Mouse (Mus musculus): ENCODE results near the gene Optc.

The Optc gene

DNA sequence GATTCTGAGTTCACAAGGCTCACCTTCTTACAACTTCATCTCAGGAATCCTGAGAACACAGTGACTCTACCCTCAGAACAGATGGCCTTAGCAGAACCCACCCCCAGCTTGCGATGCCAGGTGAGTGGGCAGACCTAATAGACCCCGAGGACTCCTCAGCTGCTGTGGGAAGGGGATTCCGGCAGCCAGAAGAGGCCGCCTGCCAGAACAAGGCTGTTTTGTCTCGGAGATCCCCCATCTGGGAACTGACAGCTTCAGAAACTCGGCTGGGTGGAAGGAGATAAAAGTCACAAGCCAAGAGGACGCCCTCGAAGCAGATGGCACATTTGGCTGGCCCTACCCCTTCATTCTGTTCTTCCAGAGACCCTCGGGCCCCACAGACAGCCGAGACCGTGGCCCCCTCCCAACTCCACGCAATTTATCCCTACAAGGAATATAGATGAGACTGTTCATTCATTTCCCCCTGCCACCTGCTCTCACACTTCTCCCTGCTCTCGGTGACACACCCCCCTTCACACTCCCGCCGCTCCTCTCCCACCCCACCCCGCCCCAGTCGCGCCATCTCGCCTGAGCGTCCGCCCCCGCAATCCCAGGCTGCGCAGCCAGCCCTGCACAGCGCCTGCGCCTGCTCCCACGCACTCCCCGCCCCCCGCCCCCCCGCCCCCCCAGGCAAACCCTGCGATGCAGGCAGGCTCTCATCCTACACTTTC is at the start of gene Optc:
TSS of gene Optc (minus strand) at position 51 of the 710 bp plus-strand sequence.
- DNase-seq (ENCODE audit: low read depth, low spot score) = no peak

DNA sequence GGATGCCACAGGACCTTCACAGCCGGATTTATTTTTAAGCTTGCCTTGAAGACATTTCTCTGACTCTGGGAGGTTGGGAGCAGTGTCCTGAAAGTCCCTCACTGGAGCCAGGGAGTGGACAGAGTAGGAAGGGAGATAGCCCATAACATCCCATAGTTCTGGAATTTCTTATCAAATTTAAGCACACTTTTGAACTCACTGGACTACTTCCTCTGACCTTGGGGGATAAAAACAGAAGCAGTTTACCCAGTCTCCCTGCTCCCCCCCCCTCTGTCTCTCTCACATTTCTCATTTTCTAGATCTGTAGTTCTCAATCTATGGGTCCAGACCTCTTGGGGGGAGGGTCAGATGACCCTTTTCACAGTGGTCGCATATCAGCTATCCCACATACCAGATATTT is 46.2 kb upstream of the Optc start:
- no peak for DNase-seq (ENCODE audit: low read depth, low spot score)

- DNase-seq (ENCODE audit: low read depth, low spot score) = no peak
Observed at GRCm38 (mm10) chr1:133953261-133953742, 45.5 kb upstream of the Optc start.

DNA sequence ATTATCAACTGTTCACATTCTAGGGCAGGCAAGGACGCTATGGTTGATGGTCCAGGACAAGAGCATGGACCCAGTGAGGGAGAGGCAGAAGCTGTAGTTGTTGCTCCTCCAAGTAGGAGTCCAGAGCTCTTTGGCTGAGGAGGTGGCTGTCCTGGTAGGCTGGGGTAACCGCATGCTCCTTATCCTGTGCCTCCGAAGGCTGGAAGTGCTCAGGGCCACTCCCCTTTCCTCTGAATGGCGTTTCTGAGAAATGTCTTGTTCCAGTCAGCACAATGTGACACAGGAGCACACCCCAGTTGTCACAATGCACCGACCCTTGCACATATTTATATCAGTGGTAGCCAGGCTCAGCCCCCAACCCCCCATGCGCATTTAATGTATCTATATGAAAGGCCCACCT is 43.8 kb upstream of the Optc start:
- DNase-seq (ENCODE audit: low read depth, low spot score) = no peak

DNA sequence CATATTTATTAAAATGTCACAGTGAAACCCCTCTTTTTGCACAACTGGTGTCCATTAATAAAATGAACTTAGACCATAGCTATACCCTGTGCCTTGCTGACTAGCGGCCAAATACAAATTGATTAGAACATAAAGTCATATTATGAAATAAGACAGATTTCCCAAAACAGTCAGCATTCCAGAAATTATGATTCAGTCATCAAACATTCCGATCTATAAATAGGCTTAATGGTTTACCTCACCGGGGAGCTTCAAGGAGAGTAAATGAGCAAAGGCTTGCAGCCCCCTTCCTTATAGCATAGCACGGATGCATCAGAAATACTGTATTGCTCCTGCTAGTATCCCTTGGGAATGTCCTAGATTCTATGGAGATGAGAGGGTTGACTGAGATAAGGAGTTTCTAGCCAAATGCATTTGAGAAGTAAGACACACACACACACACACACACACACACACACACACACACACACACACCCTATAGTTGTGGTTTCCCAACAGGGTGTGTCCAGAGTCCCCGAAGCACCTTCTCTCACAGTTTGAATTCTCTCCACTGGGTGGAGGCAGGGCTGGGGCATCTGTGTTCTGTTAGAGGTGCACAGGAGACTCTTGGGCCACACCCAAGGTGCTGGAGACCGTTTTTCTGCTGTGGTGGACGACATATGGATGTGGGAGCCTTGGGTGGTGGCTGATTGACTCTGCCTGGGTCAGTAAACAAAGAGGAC is 42.4 kb upstream of the Optc start:
- no peak for DNase-seq (ENCODE audit: low read depth, low spot score)

DNA sequence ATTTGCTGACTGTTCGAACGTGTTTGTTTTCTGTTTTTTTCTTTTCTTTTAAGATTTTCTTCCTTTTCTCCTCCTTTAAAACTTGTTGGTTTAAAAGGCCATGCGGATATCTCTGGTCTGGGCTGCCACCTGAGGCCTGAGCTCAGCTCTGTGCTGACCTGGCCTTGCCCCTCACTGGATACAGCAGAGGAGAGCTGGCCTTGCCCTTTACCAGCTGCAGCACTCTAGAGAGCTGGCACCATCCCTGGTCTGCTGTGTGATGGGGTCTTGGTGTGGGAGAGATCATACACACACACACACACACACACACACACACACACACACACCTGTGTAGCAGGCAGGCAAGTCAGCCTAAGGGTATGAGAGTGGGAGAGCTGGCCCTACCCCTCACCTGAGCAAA is 37.3 kb upstream of the Optc start:
- no peak for DNase-seq (ENCODE audit: low read depth, low spot score)

GRCm38 (mm10) chr1:133941904-133942303 is 34.1 kb upstream of the Optc start:
- no peak for DNase-seq (ENCODE audit: low read depth, low spot score)

GRCm38 (mm10) chr1:133941158-133941860 is 33.5 kb upstream of the Optc start:
- DNase-seq (ENCODE audit: low read depth, low spot score) = no peak

GRCm38 (mm10) chr1:133940481-133941092 is 32.8 kb upstream of the Optc start:
- DNase-seq (ENCODE audit: low read depth, low spot score) = no peak

DNA sequence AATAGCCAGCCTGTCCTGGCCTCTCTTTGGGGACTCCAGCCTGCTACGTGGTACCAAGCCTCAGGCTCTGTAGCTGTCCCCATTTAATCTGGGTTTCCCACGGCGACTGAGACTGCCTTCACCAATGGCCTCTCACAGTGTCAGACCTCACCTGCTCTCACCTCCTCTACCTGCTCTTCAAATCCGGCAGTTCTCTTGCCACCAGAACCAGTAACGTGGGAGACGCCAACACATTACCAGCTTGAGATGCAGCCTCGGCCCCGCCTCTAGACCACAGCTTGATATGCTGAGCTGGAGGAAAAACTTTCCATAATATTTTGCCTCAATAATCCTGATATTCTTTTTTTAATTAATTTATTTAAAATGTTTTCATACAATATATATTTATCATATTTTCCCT is 31.9 kb upstream of the Optc start:
- DNase-seq (ENCODE audit: low read depth, low spot score) = no peak

DNA sequence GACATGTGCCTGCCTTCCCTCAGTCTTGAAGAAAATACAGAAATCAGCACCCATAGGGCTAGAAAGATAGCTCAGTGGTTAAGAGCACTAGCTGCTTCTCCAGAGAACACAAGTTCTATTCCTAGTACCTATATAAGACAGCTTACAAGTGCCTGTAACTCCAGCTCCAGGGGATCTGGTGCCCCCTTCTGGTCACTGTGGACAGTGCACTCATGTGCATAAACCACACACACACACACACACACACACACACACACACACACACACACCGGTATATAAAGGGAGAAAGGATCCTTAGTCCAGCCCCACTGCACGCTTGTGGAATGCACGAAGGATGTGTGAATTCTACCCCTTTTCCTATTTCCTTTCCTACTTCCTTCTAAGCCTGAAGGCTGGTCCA is 28.4 kb upstream of the Optc start:
- DNase-seq (ENCODE audit: low read depth, low spot score) = no peak

- no peak for DNase-seq (ENCODE audit: low read depth, low spot score)
Observed at GRCm38 (mm10) chr1:133934354-133934963, 26.7 kb upstream of the Optc start.

- no peak for DNase-seq (ENCODE audit: low read depth, low spot score)
Observed at GRCm38 (mm10) chr1:133933301-133934195, 25.7 kb upstream of the Optc start.

GRCm38 (mm10) chr1:133929980-133930379 is 22.2 kb upstream of the Optc start:
- no peak for DNase-seq (ENCODE audit: low read depth, low spot score)

DNA sequence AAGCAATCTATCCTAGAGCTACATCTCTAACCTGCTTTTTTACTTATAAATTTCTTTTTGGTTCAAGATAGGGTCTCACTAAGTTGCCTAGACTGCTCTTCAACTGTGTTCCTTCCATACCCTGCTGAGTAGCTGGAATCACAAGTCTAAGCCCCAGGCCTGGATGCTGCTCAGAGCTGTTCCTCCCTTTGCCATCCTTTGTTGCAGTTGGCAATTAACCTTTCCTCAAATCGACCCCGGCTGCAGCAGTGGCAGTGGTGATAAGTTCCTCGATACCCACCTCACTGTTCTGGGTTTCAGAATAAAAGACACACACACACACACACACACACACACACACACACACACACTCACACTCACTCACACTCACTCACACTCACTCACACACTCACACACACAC is 17.4 kb upstream of the Optc start:
- DNase-seq (ENCODE audit: low read depth, low spot score) = no peak

GRCm38 (mm10) chr1:133924141-133924875 is 16.5 kb upstream of the Optc start:
- no peak for DNase-seq (ENCODE audit: low read depth, low spot score)

DNA sequence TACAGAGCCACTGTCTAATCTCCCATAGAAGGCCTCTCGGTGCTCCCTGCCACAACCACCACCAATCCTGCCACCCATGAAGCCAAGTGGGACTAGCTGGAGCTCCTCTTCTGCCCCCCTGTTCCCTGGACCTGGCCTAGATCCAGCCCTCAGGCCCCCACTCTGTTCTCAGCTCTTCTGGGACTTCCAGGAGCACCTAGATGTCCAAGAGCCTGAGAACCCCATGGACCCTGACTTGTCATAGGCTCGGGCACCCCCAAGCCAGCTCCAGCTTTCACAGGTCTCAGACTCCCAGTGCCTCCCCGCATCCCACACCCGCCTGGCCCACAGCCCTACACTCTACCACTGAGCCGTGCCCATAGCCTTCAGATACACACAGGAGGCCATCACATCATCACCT is 15.3 kb upstream of the Optc start:
- no peak for DNase-seq (ENCODE audit: low read depth, low spot score)

GRCm38 (mm10) chr1:133921304-133921751 is 13.5 kb upstream of the Optc start, which contains the start of gene Prelp:
Prelp (minus strand) TSS chr1:133921414.
- DNase-seq (ENCODE audit: low read depth, low spot score) = no peak

- no peak for DNase-seq (ENCODE audit: low read depth, low spot score)
Observed at GRCm38 (mm10) chr1:133920876-133921275, 13.1 kb upstream of the Optc start.

DNA sequence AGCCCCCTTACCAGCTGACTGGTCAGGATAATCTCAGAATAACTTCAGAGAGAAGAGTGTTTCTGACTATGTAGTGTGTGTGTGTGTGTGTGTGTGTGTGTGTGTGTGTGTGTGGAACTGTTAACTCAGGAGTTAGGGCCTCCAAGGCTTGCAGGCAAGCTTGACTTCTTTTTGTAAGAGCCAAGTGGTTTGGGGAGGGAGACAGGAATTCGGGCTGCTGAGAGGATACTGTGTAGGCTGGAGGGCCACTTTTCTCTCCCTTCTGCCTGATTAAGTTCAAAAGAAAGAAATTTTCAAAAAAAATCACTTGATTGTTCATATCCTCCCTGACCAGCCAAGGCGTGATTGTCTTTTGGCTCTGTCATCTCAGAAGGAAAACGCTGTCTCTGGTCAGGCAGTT is 12.6 kb upstream of the Optc start:
- no peak for DNase-seq (ENCODE audit: low read depth, low spot score)

Data from WW6 (cell line).